Mouse (Mus musculus): ENCODE results near the gene Drc7.

DNA sequence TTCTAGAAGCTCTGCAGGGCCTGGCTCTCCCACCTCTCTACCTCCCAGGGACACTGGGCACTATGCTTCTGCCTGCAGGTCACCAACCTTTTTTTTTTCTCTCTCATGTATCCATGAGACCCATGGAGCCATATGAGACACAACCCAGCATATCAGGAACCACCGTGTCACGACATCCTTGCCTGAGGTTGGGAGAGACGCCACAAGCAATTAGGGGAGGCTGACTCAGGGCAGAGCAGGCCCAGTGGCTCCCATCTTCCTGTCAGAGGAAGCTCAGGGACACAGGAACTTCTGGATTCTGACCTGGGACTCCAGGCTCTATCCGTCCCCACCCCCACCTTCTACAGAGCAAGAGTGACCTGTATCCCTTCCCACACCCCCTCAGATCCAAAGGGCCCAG is 39.0 kb upstream of the Drc7 start:
- no peak for TF ChIP-seq TAL1 (IDR thresholded peaks at IDR 0.05; ENCODE audit: low read length)
- no peak for TF ChIP-seq GATA1 (IDR thresholded peaks at IDR 0.05; ENCODE audit: low read length)
